Mouse (Mus musculus): Measurements from ENCODE around the gene Ints11.

DNA sequence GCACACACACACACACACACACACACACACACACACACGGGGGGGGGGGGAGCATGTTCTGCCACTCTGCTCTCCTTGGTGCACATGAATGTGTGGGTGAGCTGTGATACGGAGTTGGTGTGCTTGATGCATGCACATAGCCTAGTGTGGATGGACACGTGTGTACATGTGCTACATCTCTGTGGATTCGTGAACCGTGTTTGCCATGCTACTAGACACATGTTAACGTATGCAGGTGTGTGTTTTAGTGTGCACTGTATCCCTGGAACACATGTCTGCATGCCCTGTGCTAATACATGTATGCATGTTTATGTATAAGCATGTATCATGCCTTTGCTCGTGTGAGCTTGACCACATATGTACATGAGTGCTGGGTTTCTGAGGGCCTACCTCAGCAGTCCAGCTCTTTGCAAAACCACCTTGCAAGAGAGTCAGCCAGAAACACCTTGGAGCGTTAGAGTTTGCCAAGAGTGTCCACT lies 23.9 kb downstream of the Ints11 start:
- no peak for TF ChIP-seq CTCF (conservative IDR thresholded peaks at IDR 0.05 in 1 of 2, IDR thresholded peaks at IDR 0.05 in 1 of 2; ENCODE audit: low read depth in 2 of 2, low read length in 2 of 2)
- no peak for TF ChIP-seq JUN (IDR thresholded peaks at IDR 0.05; ENCODE audit: insufficient read depth, low read depth, low read length)
- no peak for TF ChIP-seq MAFK (IDR thresholded peaks at IDR 0.05; ENCODE audit: insufficient replicate concordance, low read length)
- no peak for TF ChIP-seq USF1 (IDR thresholded peaks at IDR 0.05; ENCODE audit: low read depth, low read length)
- no peak for TF ChIP-seq JUND (conservative IDR thresholded peaks at IDR 0.05; ENCODE audit: low read depth, low read length)
- no peak for TF ChIP-seq POLR2AphosphoS2 (IDR thresholded peaks at IDR 0.05; ENCODE audit: low read depth, low read length)
- TF ChIP-seq KAT2A (IDR thresholded peaks at IDR 0.05; ENCODE audit: insufficient replicate concordance, low read length) = no peak
- TF ChIP-seq POLR2A (IDR thresholded peaks at IDR 0.05; ENCODE audit: low read depth, low read length) = no peak
- no peak for TF ChIP-seq SMC3 (IDR thresholded peaks at IDR 0.05; ENCODE audit: low read depth, low read length)
- TF ChIP-seq MAX (IDR thresholded peaks at IDR 0.05; ENCODE audit: low read length) = no peak
- no peak for TF ChIP-seq EP300 (IDR thresholded peaks at IDR 0.05; ENCODE audit: low read length)
- no peak for TF ChIP-seq ZMIZ1 (IDR thresholded peaks at IDR 0.05; ENCODE audit: low read depth, low read length)

Data from CH12.LX (cell line).